Mouse (Mus musculus): Measurements from ENCODE around the gene Gmeb1. TPM values are rescaled to one million over a fixed set of nuclear protein-coding genes. Genes with fewer than 3 reads are reported as not detected.
A peak's percentile ranks its signal among the peaks of the same experiment; 100 is the strongest.

Gmeb1 gene
- total RNA-seq, 2 experiments from 2014 or later: 19.8 to 26.8 TPM

GRCm38 (mm10) chr4:132274156-132274862 is 12.9 kb upstream of the Gmeb1 start, which contains the start of gene Taf12:
Gene Taf12, plus strand, starts transcription at chr4:132274375.
- peak; percentile 74 to 89 for DNase-seq (ENCODE audit: low spot score in 2 of 2)

- DNase-seq (ENCODE audit: low spot score in 2 of 2): no peak
Measured at GRCm38 (mm10) chr4:132273166-132273565, 11.8 kb upstream of the Gmeb1 start.

GRCm38 (mm10) chr4:132269740-132270560 is 8.5 kb upstream of the Gmeb1 start:
- peak; percentile 40 to 65 for DNase-seq (ENCODE audit: low spot score in 2 of 2)

GRCm38 (mm10) chr4:132268871-132269739 is 7.7 kb upstream of the Gmeb1 start:
- no peak for DNase-seq (ENCODE audit: low spot score in 2 of 2)

GRCm38 (mm10) chr4:132266835-132267349 is 5.5 kb upstream of the Gmeb1 start:
- DNase-seq (ENCODE audit: low spot score in 2 of 2): no peak

- DNase-seq (ENCODE audit: low spot score in 2 of 2): no peak
Measured at GRCm38 (mm10) chr4:132263313-132263712, 1.9 kb upstream of the Gmeb1 start.

GRCm38 (mm10) chr4:132262358-132262616 is 885 bp upstream of the Gmeb1 start:
- no peak for DNase-seq (ENCODE audit: low spot score in 2 of 2)

- peak; percentile 17 to 20 for DNase-seq (ENCODE audit: low spot score in 2 of 2)
Measured at GRCm38 (mm10) chr4:132260404-132261379, 710 bp downstream of the Gmeb1 start.

- DNase-seq (ENCODE audit: low spot score in 2 of 2): no peak
Measured at GRCm38 (mm10) chr4:132259248-132259647, 2.2 kb downstream of the Gmeb1 start.

- no peak for DNase-seq (ENCODE audit: low spot score in 2 of 2)
Measured at GRCm38 (mm10) chr4:132256384-132256783, 5.0 kb downstream of the Gmeb1 start.

GRCm38 (mm10) chr4:132254986-132255385 is 6.4 kb downstream of the Gmeb1 start:
- no peak for DNase-seq (ENCODE audit: low spot score in 2 of 2)

- DNase-seq (ENCODE audit: low spot score in 2 of 2): no peak
Measured at GRCm38 (mm10) chr4:132253622-132254021, 7.8 kb downstream of the Gmeb1 start.

GRCm38 (mm10) chr4:132253128-132253527 is 8.3 kb downstream of the Gmeb1 start:
- no peak for DNase-seq (ENCODE audit: low spot score in 2 of 2)

- no peak for DNase-seq (ENCODE audit: low spot score in 2 of 2)
Measured at GRCm38 (mm10) chr4:132251596-132251995, 9.8 kb downstream of the Gmeb1 start.

GRCm38 (mm10) chr4:132247451-132247997 is 13.9 kb downstream of the Gmeb1 start:
- DNase-seq (ENCODE audit: low spot score in 2 of 2): no peak

GRCm38 (mm10) chr4:132245643-132246042 is 15.8 kb downstream of the Gmeb1 start:
- DNase-seq (ENCODE audit: low spot score in 2 of 2): no peak

GRCm38 (mm10) chr4:132241208-132241607 is 20.2 kb downstream of the Gmeb1 start:
- no peak for DNase-seq (ENCODE audit: low spot score in 2 of 2)

GRCm38 (mm10) chr4:132240367-132240766 is 21.0 kb downstream of the Gmeb1 start:
- no peak for DNase-seq (ENCODE audit: low spot score in 2 of 2)

GRCm38 (mm10) chr4:132238356-132238755 is 23.0 kb downstream of the Gmeb1 start:
- no peak for DNase-seq (ENCODE audit: low spot score in 2 of 2)

GRCm38 (mm10) chr4:132234710-132235109 is 26.7 kb downstream of the Gmeb1 start:
- no peak for DNase-seq (ENCODE audit: low spot score in 2 of 2)

Measured in adrenal gland, postnatal 4 days (tissue).